Mouse (Mus musculus): ENCODE data around the gene Hdgf. TPM values are rescaled to one million over a fixed set of nuclear protein-coding genes. Genes with fewer than 3 reads are reported as not detected.
"Not testable (repeated sequence)": the region's sequence is repeated elsewhere in the genome, so short reads cannot be mapped to it uniquely, and the experiment has no call there.

The Hdgf gene
- polyA plus RNA-seq, 1 experiment from 2014 or later = 503 TPM

DNA sequence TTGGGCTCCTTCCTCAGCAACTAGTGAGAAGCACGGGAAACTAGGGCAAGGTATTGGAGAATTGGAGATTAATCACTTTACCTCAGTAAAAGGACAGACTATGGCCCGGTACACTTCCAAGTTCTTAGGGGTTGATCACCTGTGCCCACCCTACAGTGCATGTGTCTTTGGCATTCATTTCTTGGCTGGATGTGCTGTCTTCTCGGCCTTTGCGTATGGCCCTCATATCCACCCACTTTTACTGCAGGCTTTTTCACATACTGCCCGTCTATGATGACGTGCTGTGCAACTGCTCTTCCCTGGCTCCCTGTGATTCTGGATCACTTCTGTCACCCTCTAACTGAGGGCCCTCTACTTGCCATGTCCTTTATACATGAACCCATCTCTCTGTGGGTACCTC, 19.7 kb upstream of the Hdgf start:
- in situ Hi-C loops (cut with MboI; ENCODE audit: low pct_unique_long_range_greater_than_20kb) = loop anchor here (5.0 kb wide), 1 partner anchor 41 kb away; no protein-coding TSS in a partner anchor
- CTCF ChIA-PET = interaction anchor here (1.1 to 1.9 kb wide), 5 partner anchors 21 to 100 kb away, joined by 3 to 5 read pairs (median 4); no protein-coding TSS in a partner anchor

GRCm38 (mm10) chr3:87887400-87887799, 18.7 kb upstream of the Hdgf start:
- TF ChIP-seq CTCF (IDR thresholded peaks at IDR 0.05) = peak; percentile 64
- DNase-seq (ENCODE audit: low read depth, low spot score); H3K27me3 ChIP-seq; ATAC-seq: not testable (repeated sequence)
- POLR2A ChIA-PET = interaction anchor here (0.8 kb wide), 1 partner anchor 18 kb away, joined by 5 read pairs; no protein-coding TSS in a partner anchor
- CTCF ChIA-PET = interaction anchor here (1.1 kb wide), 1 partner anchor 74 kb away, joined by 4 read pairs; no protein-coding TSS in a partner anchor
- in situ Hi-C loops (cut with MboI; ENCODE audit: low pct_unique_long_range_greater_than_20kb) = loop anchor here (5.0 kb wide), 1 partner anchor 40 kb away; no protein-coding TSS in a partner anchor

More for the DNA sequence above, 19.7 kb upstream of the Hdgf start:
- DNase-seq (ENCODE audit: low read depth, low spot score) (no peak), ATAC-seq (no peak)
- TF ChIP-seq CTCF (IDR thresholded peaks at IDR 0.05) = no peak
- no peaks in the 10 kb centered on the region for H3K27me3 ChIP-seq
- POLR2A ChIA-PET = interaction anchor here (0.6 to 2.2 kb wide), 4 partner anchors 22 to 71 kb away, joined by 3 to 18 read pairs (median 3); no protein-coding TSS in a partner anchor

DNA sequence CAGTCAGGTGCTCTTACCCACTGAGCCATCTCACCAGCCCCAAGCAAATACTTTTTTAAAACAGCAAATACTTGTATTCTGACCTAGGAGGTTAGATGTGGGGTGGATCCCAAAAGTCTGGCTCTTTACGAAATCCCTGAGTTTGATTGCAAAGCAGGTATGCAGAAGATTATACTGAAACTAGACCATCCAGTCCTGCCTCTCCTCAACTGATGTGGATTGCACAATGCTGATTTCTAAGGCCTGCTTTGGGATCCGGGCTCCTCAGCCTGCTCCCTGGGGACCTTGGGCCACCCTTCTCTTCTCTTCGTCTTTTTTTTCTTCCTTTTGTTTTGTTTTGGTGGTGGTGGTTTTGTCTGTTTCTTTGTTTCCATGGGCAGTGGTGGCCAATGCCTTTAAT, 14.6 kb upstream of the Hdgf start:
- DNase-seq (ENCODE audit: low read depth, low spot score) = no peak
- no peak for TF ChIP-seq CTCF (IDR thresholded peaks at IDR 0.05)

DNA sequence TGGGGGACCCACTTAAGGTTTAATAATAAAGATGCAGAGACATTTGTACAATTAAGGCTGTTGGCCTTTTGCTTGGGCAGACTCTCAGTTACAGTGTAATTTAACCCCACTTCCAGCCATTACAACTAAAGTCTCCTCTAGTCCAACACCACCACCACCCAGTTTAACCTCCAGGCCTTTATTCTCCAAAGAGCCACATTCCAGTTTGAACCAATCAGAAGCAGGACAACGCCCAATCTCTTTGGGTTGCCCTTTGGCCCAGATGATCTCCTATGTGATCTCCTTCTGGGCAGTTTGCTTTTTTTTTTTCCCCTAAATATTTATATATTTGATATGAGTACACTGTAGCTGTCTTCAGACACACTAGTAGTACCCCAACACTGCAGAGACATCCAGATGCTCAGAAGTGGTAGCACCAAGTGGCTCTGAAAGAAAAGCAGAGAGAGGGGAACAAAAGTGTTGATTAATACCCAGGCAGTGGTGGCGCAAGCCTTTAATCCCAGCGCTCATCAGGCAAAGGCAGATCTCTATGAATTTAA, 12.7 kb upstream of the Hdgf start:
- ChIA-PET POLR2A (no interaction called here), CTCF (interaction anchor here (1.3 to 1.8 kb wide), 2 partner anchors 10 to 12 kb away, joined by 3 to 4 read pairs; no protein-coding TSS in a partner anchor)
- no peaks in the 10 kb centered on the region for H3K27me3 ChIP-seq
- no peak for DNase-seq (ENCODE audit: low read depth, low spot score)
- no peak for TF ChIP-seq CTCF (IDR thresholded peaks at IDR 0.05)
- no peak for ATAC-seq
- in situ Hi-C loops (cut with MboI; ENCODE audit: low pct_unique_long_range_greater_than_20kb) = no loop called here

More for the DNA sequence above, 14.6 kb upstream of the Hdgf start:
- no peak for ATAC-seq
- ChIA-PET POLR2A (no interaction called here), CTCF (no interaction called here)
- in situ Hi-C loops (cut with MboI; ENCODE audit: low pct_unique_long_range_greater_than_20kb) = no loop called here
- no peaks in the 10 kb centered on the region for H3K27me3 ChIP-seq

DNA sequence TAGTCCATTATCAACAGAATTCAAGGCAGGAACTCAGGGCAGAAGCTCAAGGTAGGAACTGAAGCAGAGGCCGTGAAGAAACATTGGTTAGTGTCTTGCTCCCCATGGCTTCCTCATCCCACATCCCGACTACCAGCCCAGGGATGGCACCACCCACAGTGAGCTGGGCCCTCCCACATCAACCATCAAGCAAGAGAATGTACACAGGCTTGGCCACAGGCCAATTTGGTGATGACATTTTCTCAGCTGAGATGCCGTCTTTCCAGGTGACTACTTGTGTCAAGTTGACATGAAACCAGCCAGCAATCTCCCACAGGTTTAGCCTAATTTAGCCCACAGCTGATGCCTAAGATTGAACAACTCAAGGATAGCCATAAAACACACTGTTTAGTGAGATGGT, 6.9 kb upstream of the Hdgf start:
- no peak for TF ChIP-seq CTCF (IDR thresholded peaks at IDR 0.05)
- no peaks in the 10 kb centered on the region for H3K27me3 ChIP-seq
- no peak for ATAC-seq
- in situ Hi-C loops (cut with MboI; ENCODE audit: low pct_unique_long_range_greater_than_20kb) = no loop called here
- POLR2A ChIA-PET = no interaction called here
- CTCF ChIA-PET = no interaction called here
- no peak for DNase-seq (ENCODE audit: low read depth, low spot score)

DNA sequence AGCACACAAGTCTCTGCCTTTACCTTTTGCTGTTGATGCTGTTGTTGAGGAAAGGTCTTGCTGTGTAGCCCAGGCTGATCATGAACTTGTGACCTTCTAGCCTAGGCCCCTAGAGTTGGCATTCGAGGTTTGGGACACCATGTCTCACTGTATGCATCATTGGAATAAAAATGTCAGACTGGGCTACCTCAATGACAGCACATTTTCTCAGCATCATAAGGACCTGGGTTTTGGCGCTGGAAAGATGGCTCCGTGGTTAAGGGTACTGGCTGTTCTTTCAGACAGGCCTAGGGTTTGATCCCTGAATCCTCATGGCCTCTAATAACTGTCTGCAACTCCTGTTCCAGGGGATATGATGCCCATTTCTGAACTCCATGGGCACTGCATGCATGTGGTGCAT, 6.3 kb upstream of the Hdgf start:
- CTCF ChIA-PET = no interaction called here
- no peak for DNase-seq (ENCODE audit: low read depth, low spot score)
- TF ChIP-seq CTCF (IDR thresholded peaks at IDR 0.05) = no peak
- ATAC-seq = no peak
- in situ Hi-C loops (cut with MboI; ENCODE audit: low pct_unique_long_range_greater_than_20kb) = no loop called here
- H3K27me3 ChIP-seq = no peaks in the 10 kb centered on the region
- POLR2A ChIA-PET = no interaction called here

GRCm38 (mm10) chr3:87901036-87901624, 5.0 kb upstream of the Hdgf start:
- POLR2A ChIA-PET = no interaction called here
- no peaks in the 10 kb centered on the region for H3K27me3 ChIP-seq
- in situ Hi-C loops (cut with MboI; ENCODE audit: low pct_unique_long_range_greater_than_20kb) = no loop called here
- CTCF ChIA-PET = no interaction called here
- no peak for TF ChIP-seq CTCF (IDR thresholded peaks at IDR 0.05)
- DNase-seq (ENCODE audit: low read depth, low spot score) (no peak), ATAC-seq (no peak)

DNA sequence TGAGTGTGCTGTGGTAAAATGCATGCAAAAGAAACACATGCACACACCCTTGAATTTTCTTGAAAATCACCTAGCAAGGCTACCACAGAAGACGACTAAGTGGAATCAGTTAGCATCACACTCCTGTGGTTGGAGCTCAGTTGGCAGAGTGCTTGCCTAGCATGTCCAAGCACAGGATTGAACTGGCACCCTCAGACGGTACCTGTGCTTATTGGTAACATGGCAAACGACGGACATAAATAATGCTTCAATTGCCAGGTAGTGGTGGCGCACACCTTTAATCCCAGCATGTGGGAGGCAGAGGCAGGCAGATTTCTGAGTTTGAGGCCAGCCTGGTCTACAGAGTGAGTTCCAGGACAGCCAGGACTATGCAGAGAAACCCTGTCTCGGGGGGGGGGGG, 4.2 kb upstream of the Hdgf start:
- DNase-seq (ENCODE audit: low read depth, low spot score); H3K27me3 ChIP-seq; ATAC-seq; CTCF ChIA-PET; in situ Hi-C loops (cut with MboI; ENCODE audit: low pct_unique_long_range_greater_than_20kb); POLR2A ChIA-PET: not testable (repeated sequence)

- in situ Hi-C loops (cut with MboI; ENCODE audit: low pct_unique_long_range_greater_than_20kb) = no loop called here
- no peak for DNase-seq (ENCODE audit: low read depth, low spot score)
- CTCF ChIA-PET = no interaction called here
- no peaks in the 10 kb centered on the region for H3K27me3 ChIP-seq
- POLR2A ChIA-PET = no interaction called here
- TF ChIP-seq CTCF (IDR thresholded peaks at IDR 0.05) = no peak
- no peak for ATAC-seq
Observed at GRCm38 (mm10) chr3:87903821-87904220, 2.3 kb upstream of the Hdgf start.

GRCm38 (mm10) chr3:87906601-87906980, 470 bp downstream of the Hdgf start:
- DNase-seq (ENCODE audit: low read depth, low spot score) (no peak), ATAC-seq (peak; percentile 4)
- no peak for TF ChIP-seq CTCF (IDR thresholded peaks at IDR 0.05)
- no peaks in the 10 kb centered on the region for H3K27me3 ChIP-seq
- CTCF ChIA-PET = interaction anchor here (0.7 to 1.3 kb wide), 2 partner anchors 11 to 80 kb away, joined by 3 read pairs; no protein-coding TSS in a partner anchor
- POLR2A ChIA-PET = interaction anchor here (1.0 to 4.1 kb wide), 5 partner anchors 13 to 23 kb away, joined by 4 to 18 read pairs (median 5); partner anchors contain the start of genes Isg20l2, Mrpl24 and Prcc
- in situ Hi-C loops (cut with MboI; ENCODE audit: low pct_unique_long_range_greater_than_20kb) = no loop called here
